10 mouse cellular contexts compared by ENCODE assay signal in the genomic region with DNA sequence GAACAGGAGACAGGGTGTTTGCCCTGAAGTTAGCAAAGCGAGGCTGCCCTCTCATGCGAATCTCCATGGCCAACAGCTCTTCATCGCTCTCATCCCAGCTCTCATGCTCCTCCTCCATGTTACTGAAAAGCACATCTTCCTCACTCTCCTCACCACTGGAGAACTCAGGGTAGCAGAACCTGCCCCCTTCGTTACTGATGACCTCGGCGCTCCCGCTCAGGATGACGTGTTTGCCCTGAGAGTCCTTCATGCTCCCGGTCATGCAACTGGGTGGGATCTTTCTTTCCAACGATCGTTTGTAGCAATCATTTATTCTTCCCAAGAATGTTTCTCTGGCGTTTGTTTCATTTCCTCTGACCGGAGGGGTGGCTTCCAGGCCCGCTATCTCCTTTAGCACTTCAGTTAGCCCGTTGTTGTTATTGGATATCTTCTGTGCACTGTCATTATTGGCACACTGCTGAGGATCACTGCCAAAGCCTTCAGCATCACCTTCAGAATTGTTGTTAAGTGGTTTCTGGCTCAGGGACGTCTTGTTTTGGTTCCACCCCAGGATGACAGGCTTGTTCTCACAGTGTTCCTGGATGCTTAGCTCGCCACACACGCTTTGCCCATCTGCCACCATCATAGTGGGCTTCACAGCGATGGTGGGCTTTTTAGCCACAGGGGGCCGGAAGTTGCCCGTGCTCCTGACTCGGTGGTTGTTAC.
DNase-seq lines count a peak whose midpoint lies in the region.
"Had no signal": no experiment of that assay in that cellular context is flagged by ENCODE, and none has a peak within 500 bp of the region (broad histone marks: within the 10 kb centered on the region; RNA-seq: fewer than 3 reads in every experiment).

No protein-coding gene starts in this region.

- no peak overlapping the region for H3K4me3 ChIP-seq in midbrain, embryonic 10.5 days
- H3K4me3 ChIP-seq: embryonic facial prominence, embryonic 15.5 days; limb, embryonic 10.5 days had no signal

- H3K27ac ChIP-seq in midbrain, embryonic 10.5 days (replicated peaks), result no peak overlapping the region
- H3K27ac ChIP-seq: embryonic facial prominence, embryonic 15.5 days; limb, embryonic 10.5 days had no signal

- H3K4me1 ChIP-seq in midbrain, embryonic 10.5 days, result no peaks in the 10 kb centered on the region
- H3K4me1 ChIP-seq: embryonic facial prominence, embryonic 15.5 days had no signal

- H3K27me3 ChIP-seq in midbrain, embryonic 10.5 days (ENCODE audit: low read depth, poor library complexity, severe bottlenecking), result no peaks in the 10 kb centered on the region
- H3K27me3 ChIP-seq: embryonic facial prominence, embryonic 15.5 days had no signal

- H3K9me3 ChIP-seq in midbrain, embryonic 10.5 days (replicated peaks), result peaks cover 6% of the 10 kb centered on the region

- 94% methylated on average over 22 of the region's 22 CpGs for WGBS in midbrain, embryonic 10.5 days

- intact Hi-C loops in heart, postnatal 25 days (cut with DNase I), result loop anchor here (5.0 kb wide), 1 partner anchor 202 kb away; no protein-coding TSS in a partner anchor

- DNase-seq in gastrocnemius, adult 18-20 months (ENCODE audit: low spot score), result peak; percentile 43
- no peak for DNase-seq in gastrocnemius, postnatal 4 days (ENCODE audit: low spot score in 2 of 2)
- DNase-seq in adrenal gland, postnatal 14 days, result peak; percentile 41
- peak; percentile 39 to 62 for DNase-seq in cerebellum, postnatal 10 days
- DNase-seq in heart, postnatal 25 days (ENCODE audit: low spot score), result peak; percentile 53
- no peak for DNase-seq in midbrain, embryonic 10.5 days (ENCODE audit: low spot score)
- no peak for DNase-seq in kidney, postnatal 4 days
- no peak for DNase-seq in natural killer cell, adult 2 months (ENCODE audit: low spot score in 2 of 2)

- H3K36me3 ChIP-seq in midbrain, embryonic 10.5 days, result peaks cover 8% of the 10 kb centered on the region

Comparison
In these comparisons a context has a peak if more than half of its experiments do, and no peak if none do; other contexts are left out.
1. DNase-seq: peak in gastrocnemius, adult 18-20 months (single experiment), adrenal gland, postnatal 14 days (single experiment), cerebellum, postnatal 10 days (2 of 2) and heart, postnatal 25 days (single experiment); none in gastrocnemius, postnatal 4 days (0 of 2), midbrain, embryonic 10.5 days (single experiment), kidney, postnatal 4 days (0 of 2) and natural killer cell, adult 2 months (0 of 2).